Mouse (Mus musculus) hindbrain, embryonic 11.5 days (tissue): ENCODE results near the gene Vmn2r83. TPM values are rescaled to one million over a fixed set of nuclear protein-coding genes. Genes with fewer than 3 reads are reported as not detected.

Source experiments
- ATAC-seq: fragments of 200-750 bp; cut with Nextera tagmentation; 2 replicates; pipeline ENCODE4 v1.8.0; 2017; ENCODE audit warnings: mild to moderate bottlenecking, moderate TSS enrichment, moderate library complexity; ENCODE audit not compliant: low FRiP score
- DNase-seq: peaks from one replicate; pipeline ENCODE4 v3.0.0-alpha.2; 2015; ENCODE audit warnings: low spot score
- H3K27ac ChIP-seq: fragments of 300-500 bp; sonication (generic); 2 replicates; pipeline ENCODE4 v1.5.1; 2014; ENCODE audit warnings: mild to moderate bottlenecking, low read depth, low read length
- H3K27me3 ChIP-seq: fragments of 300-500 bp; sonication (generic); 2 replicates; pipeline ENCODE4 v1.6.1; 2014; ENCODE audit warnings: mild to moderate bottlenecking, low read length, moderate library complexity, mixed read lengths; ENCODE audit not compliant: control insufficient read depth, insufficient read depth
- H3K36me3 ChIP-seq: fragments of 300-500 bp; sonication (generic); 2 replicates; pipeline ENCODE4 v1.6.1; 2014; ENCODE audit warnings: mild to moderate bottlenecking, low read length, moderate library complexity, mixed read lengths; ENCODE audit not compliant: control insufficient read depth, insufficient read depth
- H3K4me1 ChIP-seq: fragments of 300-500 bp; sonication (generic); replicated peaks from 2 replicates; pipeline ENCODE4 v1.6.1; 2014; ENCODE audit warnings: low read length, mixed read lengths; ENCODE audit not compliant: control insufficient read depth, insufficient read depth
- H3K4me2 ChIP-seq: fragments of 300-500 bp; sonication (generic); replicated peaks from 2 replicates; pipeline ENCODE4 v1.6.1; 2014; ENCODE audit warnings: mild to moderate bottlenecking, low read depth, low read length
- H3K4me3 ChIP-seq: fragments of 300-500 bp; sonication (generic); 2 replicates; pipeline ENCODE4 v1.5.1; 2014; ENCODE audit warnings: low read depth, low read length
- H3K9ac ChIP-seq: fragments of 300-500 bp; sonication (generic); 2 replicates; pipeline ENCODE4 v1.6.1; 2014; ENCODE audit warnings: low read depth, low read length
- H3K9me3 ChIP-seq: fragments of 300-500 bp; sonication (generic); 2 replicates; pipeline ENCODE4 v1.6.1; 2016; ENCODE audit warnings: low read length; ENCODE audit not compliant: control insufficient read depth
- WGBS: fragments of 180-500 bp; shearing (Covaris S2); extraction: QIAGEN DNeasy Blood & Tissue Kit; methylation state at CpG from one replicate; pipeline ENCODE4 v1.1.7; 2014; 5-methylcytosine and 5-hydroxymethylcytosine counted together
- polyA plus RNA-seq: library from polyadenylated mRNA; unstranded; fragments of >200 nt; fragmentation: Nextera tagmentation; extraction: Ambion mirVana; gene quantifications from 2 replicates; pipeline ENCODE4 v1.2.1, GENCODE M21; 2014

Vmn2r83 gene
- polyA plus RNA-seq, 1 experiment from 2014 or later, result not detected

GRCm38 (mm10) chr10:79534426-79534825 is 65.9 kb downstream of the Vmn2r83 start:
- DNase-seq (no peak), ATAC-seq (no peak)
- H3K9me3 ChIP-seq, result no peaks in the 10 kb centered on the region
- WGBS, result 83% methylated on average over 2 of the region's 2 CpGs
- H3K36me3 ChIP-seq, result no peaks in the 10 kb centered on the region
- no peaks in the 10 kb centered on the region for H3K27me3 ChIP-seq
- no peak overlapping the region for H3K4me2 ChIP-seq
- H3K27ac ChIP-seq, result no peak overlapping the region
- H3K9ac ChIP-seq, result no peak overlapping the region
- no peak overlapping the region for H3K4me3 ChIP-seq
- no peaks in the 10 kb centered on the region for H3K4me1 ChIP-seq

GRCm38 (mm10) chr10:79535431-79535830 is 66.9 kb downstream of the Vmn2r83 start:
- Histone ChIP-seq H3K27me3 (no peaks in the 10 kb centered on the region), H3K9me3 (no peaks in the 10 kb centered on the region), H3K4me2 (no peak overlapping the region), H3K4me1 (no peaks in the 10 kb centered on the region), H3K4me3 (no peak overlapping the region), H3K9ac (no peak overlapping the region), H3K27ac (no peak overlapping the region), H3K36me3 (peaks cover 4% of the 10 kb centered on the region; the same call in 1 of the 2 replicates)
- 80% methylated on average over 1 of the region's 1 CpGs for WGBS
- no peak for DNase-seq
- ATAC-seq, result no peak

DNA sequence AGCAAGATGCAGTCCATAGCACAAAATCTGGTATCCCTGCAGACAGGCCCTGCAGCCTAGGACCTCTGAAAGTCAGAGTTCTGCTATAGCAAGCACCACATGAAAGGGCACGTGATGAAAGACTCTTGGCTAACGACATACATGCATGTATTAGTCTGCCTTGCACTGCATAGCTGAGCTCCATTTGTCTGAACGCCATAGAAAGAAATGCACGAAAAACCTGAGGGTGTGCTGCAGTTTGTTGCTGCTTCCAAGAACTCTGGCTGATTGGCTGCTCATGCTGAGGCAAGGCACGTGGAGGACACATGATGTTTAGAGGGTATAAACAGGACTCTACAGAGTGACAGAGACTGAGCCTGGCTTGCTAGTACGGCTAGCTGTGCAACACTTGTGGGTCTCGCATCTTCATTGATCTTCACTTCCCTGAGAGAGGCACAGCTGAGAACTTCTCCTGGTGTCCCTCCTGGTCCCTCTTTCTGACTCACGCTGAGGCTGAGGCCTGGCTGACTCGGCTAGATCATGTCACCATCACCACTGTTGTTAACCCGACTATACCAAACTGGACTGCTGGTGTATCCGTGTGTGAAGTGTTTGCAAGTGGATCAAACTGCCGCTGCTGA is 68.0 kb downstream of the Vmn2r83 start:
- Histone ChIP-seq H3K4me3 (no peak overlapping the region), H3K4me1 (no peaks in the 10 kb centered on the region), H3K9ac (no peak overlapping the region), H3K9me3 (no peaks in the 10 kb centered on the region), H3K4me2 (no peak overlapping the region), H3K36me3 (peaks cover 8% of the 10 kb centered on the region), H3K27ac (no peak overlapping the region), H3K27me3 (no peaks in the 10 kb centered on the region)
- WGBS, result 81% methylated on average over 12 of the region's 12 CpGs
- ATAC-seq (no peak), DNase-seq (no peak)

- H3K4me3 ChIP-seq, result no peak overlapping the region
- H3K4me2 ChIP-seq, result no peak overlapping the region
- H3K27me3 ChIP-seq, result no peaks in the 10 kb centered on the region
- ATAC-seq, result no peak
- no peaks in the 10 kb centered on the region for H3K9me3 ChIP-seq
- H3K36me3 ChIP-seq, result peaks cover 15% of the 10 kb centered on the region
- WGBS, result 93% methylated on average over 7 of the region's 7 CpGs
- no peak overlapping the region for H3K9ac ChIP-seq
- H3K27ac ChIP-seq, result no peak overlapping the region
- no peaks in the 10 kb centered on the region for H3K4me1 ChIP-seq
- no peak for DNase-seq
These were observed 68.7 kb downstream of the Vmn2r83 start for GRCm38 (mm10) chr10:79537271-79537670.

DNA sequence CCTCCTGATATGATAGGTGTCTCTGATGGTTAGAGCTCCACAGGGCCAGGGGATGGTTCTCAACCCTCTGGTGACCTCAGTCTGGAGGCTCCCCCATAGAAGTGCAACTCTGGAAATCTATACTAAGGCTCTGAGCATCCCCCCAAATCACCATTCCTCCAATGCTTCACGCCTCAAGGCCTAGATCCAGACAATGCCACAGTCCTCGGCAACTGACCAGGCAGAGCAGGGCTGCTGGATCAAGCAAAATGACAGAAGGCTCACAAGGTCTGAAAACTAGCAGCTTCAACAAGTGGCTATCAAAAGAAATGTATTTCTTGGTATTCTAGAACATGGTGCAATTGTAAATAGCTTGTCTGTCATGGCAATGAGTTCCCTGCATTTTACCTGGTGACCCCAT is 69.2 kb downstream of the Vmn2r83 start:
- Histone ChIP-seq H3K27ac (no peak overlapping the region), H3K4me2 (no peak overlapping the region), H3K9me3 (no peaks in the 10 kb centered on the region), H3K27me3 (no peaks in the 10 kb centered on the region), H3K36me3 (peaks cover 15% of the 10 kb centered on the region), H3K4me1 (no peaks in the 10 kb centered on the region), H3K4me3 (no peak overlapping the region), H3K9ac (no peak overlapping the region)
- 84% methylated on average over 2 of the region's 2 CpGs for WGBS
- no peak for ATAC-seq
- no peak for DNase-seq

- Histone ChIP-seq H3K27ac (no peak overlapping the region), H3K9me3 (no peaks in the 10 kb centered on the region), H3K9ac (no peak overlapping the region), H3K4me3 (no peak overlapping the region), H3K36me3 (peaks cover 18% of the 10 kb centered on the region), H3K4me2 (no peak overlapping the region), H3K4me1 (no peaks in the 10 kb centered on the region), H3K27me3 (no peaks in the 10 kb centered on the region)
- DNase-seq (no peak), ATAC-seq (no peak)
- 91% methylated on average over 3 of the region's 3 CpGs for WGBS
These were observed 69.8 kb downstream of the Vmn2r83 start for GRCm38 (mm10) chr10:79538323-79538722.

DNA sequence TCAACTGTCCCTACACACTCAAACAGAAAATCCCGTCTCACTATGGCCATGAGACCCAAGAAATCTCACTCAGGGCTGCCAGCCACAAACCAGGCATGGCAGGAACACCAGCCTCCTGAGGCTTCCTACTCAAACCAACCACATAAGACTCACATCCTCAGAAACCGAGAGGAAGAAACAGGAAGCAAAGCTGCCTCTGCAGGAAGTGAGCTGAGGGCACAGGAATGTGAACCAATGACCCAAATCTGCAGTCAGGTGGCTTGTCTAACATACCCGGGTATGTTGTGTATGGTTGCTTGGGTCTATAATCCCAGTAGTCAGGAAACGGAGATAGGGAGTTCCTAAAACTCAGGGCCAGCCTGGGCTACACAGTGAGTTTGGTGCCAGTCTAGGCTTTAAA is 70.3 kb downstream of the Vmn2r83 start:
- H3K4me1 ChIP-seq, result no peaks in the 10 kb centered on the region
- H3K9ac ChIP-seq, result no peak overlapping the region
- WGBS, result 77% methylated on average over 4 of the region's 4 CpGs
- no peaks in the 10 kb centered on the region for H3K27me3 ChIP-seq
- no peak overlapping the region for H3K4me2 ChIP-seq
- ATAC-seq, result no peak
- no peak overlapping the region for H3K27ac ChIP-seq
- H3K36me3 ChIP-seq, result peaks cover 19% of the 10 kb centered on the region
- H3K4me3 ChIP-seq, result no peak overlapping the region
- DNase-seq, result no peak
- H3K9me3 ChIP-seq, result no peaks in the 10 kb centered on the region

DNA sequence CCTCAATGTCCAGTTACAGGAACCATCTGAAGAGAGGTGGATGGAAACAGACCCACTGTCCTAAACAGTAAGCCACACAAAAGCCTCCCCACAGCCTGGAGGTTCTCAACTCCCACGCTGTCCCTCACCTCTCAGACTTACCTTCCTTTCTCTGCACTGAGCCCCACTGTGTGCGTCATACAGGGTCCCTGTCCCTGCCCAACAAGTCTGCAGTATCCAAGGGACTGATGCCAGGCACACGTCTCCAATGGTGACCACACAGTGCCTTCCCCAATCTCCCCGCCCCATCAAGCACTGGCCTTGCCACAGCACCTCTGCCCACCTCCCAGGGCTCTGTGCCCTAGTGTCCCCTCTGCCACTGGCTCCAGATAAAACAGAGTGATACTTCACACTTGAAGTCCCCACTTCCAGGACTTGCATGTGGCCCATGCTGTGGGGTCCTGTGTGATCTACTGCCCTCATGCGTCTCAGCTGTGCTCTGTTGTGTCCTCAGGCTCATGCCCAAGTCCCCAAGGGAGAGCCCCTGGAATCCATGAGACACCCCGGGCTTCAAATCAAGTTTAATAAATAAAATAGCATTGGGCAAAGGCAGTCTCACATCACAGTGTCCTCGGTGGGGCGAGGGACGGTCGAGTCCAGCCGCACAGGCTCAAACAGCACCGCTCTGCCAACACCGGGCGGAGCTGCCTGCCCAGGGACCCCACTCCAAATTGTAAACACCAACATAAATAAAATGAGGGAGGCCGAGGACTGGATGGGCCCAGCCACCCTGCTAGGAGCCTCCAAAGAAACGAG is 71.4 kb downstream of the Vmn2r83 start:
- ATAC-seq (no peak), DNase-seq (no peak)
- Histone ChIP-seq H3K9ac (no peak overlapping the region), H3K27ac (no peak overlapping the region), H3K36me3 (peaks cover 19% of the 10 kb centered on the region), H3K27me3 (no peaks in the 10 kb centered on the region), H3K9me3 (no peaks in the 10 kb centered on the region), H3K4me3 (no peak overlapping the region), H3K4me2 (no peak overlapping the region), H3K4me1 (no peaks in the 10 kb centered on the region)
- WGBS, result 96% methylated on average over 16 of the region's 16 CpGs

DNA sequence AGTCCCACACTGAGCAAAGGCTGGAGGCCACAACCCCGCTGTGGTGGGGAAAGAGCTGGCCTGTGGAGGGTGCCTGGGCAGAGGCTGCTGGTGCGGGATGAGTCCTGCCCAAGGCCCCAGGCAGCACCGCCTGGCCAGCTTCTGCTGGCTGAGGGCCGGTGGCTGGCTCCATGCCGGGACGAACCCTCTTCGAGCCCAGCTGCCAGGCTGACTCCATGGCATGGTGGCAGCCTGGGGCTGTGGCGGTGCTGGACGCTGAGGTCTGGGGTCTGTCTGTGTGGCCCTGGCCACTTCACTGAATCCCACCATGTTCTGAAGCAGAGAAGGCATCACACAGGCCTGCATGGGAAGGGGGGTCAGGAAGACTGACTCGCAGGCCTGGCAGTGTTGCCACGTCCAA is 72.2 kb downstream of the Vmn2r83 start:
- Histone ChIP-seq H3K4me2 (no peak overlapping the region), H3K27me3 (no peaks in the 10 kb centered on the region), H3K27ac (no peak overlapping the region), H3K9me3 (no peaks in the 10 kb centered on the region), H3K4me1 (no peaks in the 10 kb centered on the region), H3K9ac (no peak overlapping the region), H3K36me3 (peaks cover 26% of the 10 kb centered on the region), H3K4me3 (no peak overlapping the region)
- WGBS, result 97% methylated on average over 11 of the region's 11 CpGs
- DNase-seq, result no peak
- 0 out of 2 replicates have a peak, but pooled peaks have one; percentile 10 for ATAC-seq
